Mouse (Mus musculus) heart, postnatal 0 days (tissue): Measurements from ENCODE around the gene Ubtf.

Experiments
- CTCF ChIP-seq: IDR thresholded peaks from 2 replicates; pipeline ENCODE4 v1.5.1; 2016; ENCODE audit warnings: antibody characterized with exemption, control low read depth, low read depth
- EP300 ChIP-seq: IDR thresholded peaks from 2 replicates; pipeline ENCODE4 v1.6.1; 2016; ENCODE audit warnings: antibody characterized with exemption, low read depth

DNA sequence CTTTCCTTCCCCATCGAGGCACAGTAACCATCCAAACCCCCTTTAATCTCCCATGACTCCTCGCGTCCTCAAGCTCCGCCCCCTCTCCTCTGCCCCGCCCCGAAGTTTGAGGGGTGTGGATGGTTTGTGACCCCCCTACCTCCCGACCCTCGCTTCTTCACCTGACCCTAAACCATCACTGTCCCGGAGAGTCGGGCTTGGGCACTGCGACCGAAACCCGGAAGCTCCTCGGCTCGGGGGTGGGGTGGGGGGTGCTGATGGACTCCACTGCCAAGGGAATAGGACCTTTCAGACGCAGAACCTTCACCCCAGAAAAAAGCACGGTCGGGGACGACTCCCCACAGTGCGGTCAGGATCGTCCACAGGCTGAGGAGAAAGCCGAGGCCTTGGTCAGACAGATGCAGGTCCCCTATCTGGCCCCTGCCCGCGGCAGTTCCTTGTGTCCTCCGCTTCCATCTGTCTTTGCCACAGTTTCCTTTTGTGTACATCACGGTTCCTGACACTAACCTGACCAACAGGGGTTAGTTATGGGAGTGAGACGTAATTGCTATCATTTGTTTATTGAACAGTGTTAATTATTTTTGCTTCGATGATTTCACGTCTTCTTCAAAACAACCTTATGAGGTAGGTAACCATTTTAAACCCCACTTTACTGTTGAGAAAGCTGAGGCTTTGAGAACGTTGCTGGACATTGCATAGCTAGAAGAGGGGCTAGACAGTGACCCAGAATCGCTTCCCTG lies 34.3 kb downstream of the Ubtf start:
- TF ChIP-seq CTCF (no peak), EP300 (no peak)
